Mouse (Mus musculus) left cerebral cortex, adult 8-10 months (tissue): ENCODE data around the gene Cmip. TPM values are rescaled to one million over a fixed set of nuclear protein-coding genes. Genes with fewer than 3 reads are reported as not detected.

ENCODE experiments used
- DNase-seq, 2 experiments: peaks; one replicate each; pipeline ENCODE4 v3.0.0; 2022; ENCODE audit warnings: low spot score in 2 of 2
- total RNA-seq, 4 experiments: library from RNA; stranded (reverse); gene quantifications; 2 replicates each; pipeline ENCODE4 v1.2.4; 2022

The Cmip gene
- total RNA-seq, 4 experiments from 2014 or later: 268 to 292 (median 275) TPM

GRCm38 (mm10) chr8:117294812-117295211 is 37.9 kb downstream of the Cmip start:
- no peak for DNase-seq

GRCm38 (mm10) chr8:117297913-117298518 is 41.2 kb downstream of the Cmip start:
- no peak for DNase-seq

GRCm38 (mm10) chr8:117299204-117299603 is 42.3 kb downstream of the Cmip start:
- DNase-seq: no peak

GRCm38 (mm10) chr8:117300188-117300587 is 43.3 kb downstream of the Cmip start:
- no peak for DNase-seq

GRCm38 (mm10) chr8:117301457-117302041 is 44.7 kb downstream of the Cmip start:
- DNase-seq: no peak

GRCm38 (mm10) chr8:117302072-117302471 is 45.2 kb downstream of the Cmip start:
- DNase-seq: no peak

- DNase-seq: no peak
Observed at GRCm38 (mm10) chr8:117303666-117304065, 46.8 kb downstream of the Cmip start.

GRCm38 (mm10) chr8:117305405-117305804 is 48.5 kb downstream of the Cmip start:
- DNase-seq: no peak

GRCm38 (mm10) chr8:117306756-117307155 is 49.9 kb downstream of the Cmip start:
- no peak for DNase-seq

- no peak for DNase-seq
Observed at GRCm38 (mm10) chr8:117307221-117307620, 50.4 kb downstream of the Cmip start.

GRCm38 (mm10) chr8:117308303-117309095 is 51.6 kb downstream of the Cmip start:
- DNase-seq: no peak

- no peak for DNase-seq
Observed at GRCm38 (mm10) chr8:117309653-117310274, 52.9 kb downstream of the Cmip start.

GRCm38 (mm10) chr8:117310961-117311561 is 54.2 kb downstream of the Cmip start:
- no peak for DNase-seq

GRCm38 (mm10) chr8:117314308-117314953 is 57.6 kb downstream of the Cmip start:
- DNase-seq: no peak

- no peak for DNase-seq
Observed at GRCm38 (mm10) chr8:117315727-117316126, 58.9 kb downstream of the Cmip start.

GRCm38 (mm10) chr8:117317478-117317877 is 60.6 kb downstream of the Cmip start:
- DNase-seq: no peak

- no peak for DNase-seq
Observed at GRCm38 (mm10) chr8:117318911-117319826, 62.3 kb downstream of the Cmip start.

- DNase-seq: no peak
Observed at GRCm38 (mm10) chr8:117320616-117321015, 63.8 kb downstream of the Cmip start.

- no peak for DNase-seq
Observed at GRCm38 (mm10) chr8:117321232-117321631, 64.4 kb downstream of the Cmip start.

- peak in 1 of 2 experiments; percentile 70 for DNase-seq
Observed at GRCm38 (mm10) chr8:117322021-117322420, 65.2 kb downstream of the Cmip start.
